Mouse (Mus musculus) lung, embryonic 14.5 days (tissue): Measurements from ENCODE around the gene Ap5m1. TPM values are rescaled to one million over a fixed set of nuclear protein-coding genes. Genes with fewer than 3 reads are reported as not detected.
"Not testable (repeated sequence)": the region's sequence is repeated elsewhere in the genome, so short reads cannot be mapped to it uniquely, and the experiment has no call there.

Source experiments
- ATAC-seq: fragments of 200-750 bp; cut with Nextera tagmentation; 2 replicates; pipeline ENCODE4 v1.8.0; 2017; ENCODE audit warnings: mild to moderate bottlenecking, moderate TSS enrichment, moderate library complexity; ENCODE audit not compliant: insufficient read depth
- DNase-seq: peaks from one replicate; pipeline ENCODE4 v3.0.0-alpha.2; 2015
- H3K27ac ChIP-seq: fragments of 300-500 bp; sonication (generic); 2 replicates; pipeline ENCODE4 v1.5.1; 2014; ENCODE audit warnings: low read depth, mild to moderate bottlenecking, moderate library complexity
- H3K27me3 ChIP-seq: fragments of 300-500 bp; sonication (generic); 2 replicates; pipeline ENCODE4 v1.6.1; 2014; ENCODE audit warnings: low read length, control low read depth; ENCODE audit not compliant: insufficient read depth
- H3K36me3 ChIP-seq: fragments of 300-500 bp; sonication (generic); 2 replicates; pipeline ENCODE4 v1.6.1; 2014; ENCODE audit warnings: control low read depth; ENCODE audit not compliant: insufficient read depth
- H3K4me1 ChIP-seq: fragments of 300-500 bp; sonication (generic); 2 replicates; pipeline ENCODE4 v1.6.1; 2014; ENCODE audit warnings: antibody characterized with exemption, control low read depth; ENCODE audit not compliant: insufficient read depth
- H3K4me2 ChIP-seq: fragments of 300-500 bp; sonication (generic); 2 replicates; pipeline ENCODE4 v1.6.1; 2014; ENCODE audit warnings: mild to moderate bottlenecking
- H3K4me3 ChIP-seq: fragments of 300-500 bp; sonication (generic); 2 replicates; pipeline ENCODE4 v1.5.1; 2014; ENCODE audit warnings: low read depth, low read length
- H3K9ac ChIP-seq: fragments of 300-500 bp; sonication (generic); 2 replicates; pipeline ENCODE4 v1.6.1; 2014
- H3K9me3 ChIP-seq: fragments of 300-500 bp; sonication (generic); 2 replicates; pipeline ENCODE4 v1.6.1; 2016; ENCODE audit warnings: low read depth, low read length, control low read depth
- CTCF ChIP-seq: IDR thresholded peaks from 2 replicates; pipeline ENCODE4 v1.5.1; 2016; ENCODE audit warnings: antibody characterized with exemption, low read depth
- WGBS: fragments of 180-500 bp; shearing (Covaris S2); extraction: QIAGEN DNeasy Blood & Tissue Kit; methylation state at CpG from one replicate; pipeline ENCODE4 v1.1.7; 2014; 5-methylcytosine and 5-hydroxymethylcytosine counted together
- polyA plus RNA-seq: library from polyadenylated mRNA; unstranded; fragments of >200 nt; fragmentation: Nextera tagmentation; extraction: Ambion mirVana; gene quantifications from 2 replicates; pipeline ENCODE4 v1.2.1, GENCODE M21; 2014

The Ap5m1 gene
- polyA plus RNA-seq, 1 experiment from 2014 or later: 21.7 TPM

- DNase-seq (no peak), ATAC-seq (no peak)
- Histone ChIP-seq H3K4me2 (no peak overlapping the region), H3K4me3 (no peak overlapping the region), H3K27ac (no peak overlapping the region), H3K36me3 (peaks cover 12% of the 10 kb centered on the region; the same call in 1 of the 2 replicates), H3K9me3 (no peaks in the 10 kb centered on the region), H3K4me1 (no peaks in the 10 kb centered on the region), H3K27me3 (no peaks in the 10 kb centered on the region), H3K9ac (no peak overlapping the region)
- WGBS: 74% methylated on average over 14 of the region's 14 CpGs
- TF ChIP-seq CTCF: no peak
These were observed 22.5 kb downstream of the Ap5m1 start for GRCm38 (mm10) chr14:49088155-49089048.

GRCm38 (mm10) chr14:49089461-49090058 is 23.7 kb downstream of the Ap5m1 start:
- no peak overlapping the region for H3K4me2 ChIP-seq
- H3K27me3 ChIP-seq: no peaks in the 10 kb centered on the region
- no peak for ATAC-seq
- WGBS: 22% methylated on average over 6 of the region's 6 CpGs
- no peak for DNase-seq
- H3K4me1 ChIP-seq: no peaks in the 10 kb centered on the region
- TF ChIP-seq CTCF: no peak
- peaks cover 8% of the 10 kb centered on the region; the same call in 1 of the 2 replicates for H3K36me3 ChIP-seq
- no peak overlapping the region for H3K9ac ChIP-seq
- no peak overlapping the region for H3K27ac ChIP-seq
- H3K9me3 ChIP-seq: no peaks in the 10 kb centered on the region
- no peak overlapping the region for H3K4me3 ChIP-seq

- DNase-seq (no peak), ATAC-seq (no peak)
- Histone ChIP-seq H3K27ac (no peak overlapping the region), H3K36me3 (peaks cover 8% of the 10 kb centered on the region; the same call in 1 of the 2 replicates), H3K4me3 (no peak overlapping the region), H3K9me3 (no peaks in the 10 kb centered on the region), H3K4me1 (no peaks in the 10 kb centered on the region), H3K4me2 (no peak overlapping the region), H3K9ac (no peak overlapping the region), H3K27me3 (no peaks in the 10 kb centered on the region)
- no peak for TF ChIP-seq CTCF
- 60% methylated on average over 5 of the region's 5 CpGs for WGBS
These were observed 24.2 kb downstream of the Ap5m1 start for GRCm38 (mm10) chr14:49090102-49090501.

GRCm38 (mm10) chr14:49091277-49091676 is 25.4 kb downstream of the Ap5m1 start:
- H3K4me2 ChIP-seq: no peak overlapping the region
- DNase-seq (no peak), ATAC-seq (no peak)
- H3K9me3 ChIP-seq: no peaks in the 10 kb centered on the region
- TF ChIP-seq CTCF: no peak
- no peaks in the 10 kb centered on the region for H3K4me1 ChIP-seq
- no peak overlapping the region for H3K27ac ChIP-seq
- peaks cover 8% of the 10 kb centered on the region; the same call in 1 of the 2 replicates for H3K36me3 ChIP-seq
- H3K4me3 ChIP-seq: no peak overlapping the region
- WGBS: 94% methylated on average over 4 of the region's 4 CpGs
- H3K9ac ChIP-seq: no peak overlapping the region
- H3K27me3 ChIP-seq: no peaks in the 10 kb centered on the region

- ATAC-seq, H3K27me3 ChIP-seq, H3K9ac ChIP-seq, H3K36me3 ChIP-seq, H3K4me2 ChIP-seq, H3K4me3 ChIP-seq, DNase-seq, H3K9me3 ChIP-seq, H3K4me1 ChIP-seq, H3K27ac ChIP-seq: not testable (repeated sequence)
- WGBS: 51% methylated on average over 1 of the region's 1 CpGs
These were observed 25.9 kb downstream of the Ap5m1 start for GRCm38 (mm10) chr14:49091755-49092154.

GRCm38 (mm10) chr14:49118381-49118780 is 52.5 kb downstream of the Ap5m1 start:
- peak; percentile 85 for DNase-seq
- no peaks in the 10 kb centered on the region for H3K36me3 ChIP-seq
- peak; percentile 72 for TF ChIP-seq CTCF
- no peak overlapping the region for H3K27ac ChIP-seq
- 10% methylated on average over 7 of the region's 7 CpGs for WGBS
- no peak overlapping the region for H3K4me2 ChIP-seq
- no peaks in the 10 kb centered on the region for H3K27me3 ChIP-seq
- no peak overlapping the region for H3K4me3 ChIP-seq
- no peak overlapping the region for H3K9ac ChIP-seq
- no peaks in the 10 kb centered on the region for H3K4me1 ChIP-seq
- no peaks in the 10 kb centered on the region for H3K9me3 ChIP-seq
- no peak; the same call in 1 of the 2 replicates for ATAC-seq

GRCm38 (mm10) chr14:49121723-49122122 is 55.8 kb downstream of the Ap5m1 start:
- peak; percentile 55 for DNase-seq
- ATAC-seq: no peak

More at GRCm38 (mm10) chr14:49121723-49122122, 55.8 kb downstream of the Ap5m1 start:
- Histone ChIP-seq H3K4me1 (no peaks in the 10 kb centered on the region), H3K27ac (no peak overlapping the region), H3K9me3 (no peaks in the 10 kb centered on the region), H3K27me3 (no peaks in the 10 kb centered on the region), H3K4me2 (no peak overlapping the region; the same call in 1 of the 2 replicates), H3K36me3 (no peaks in the 10 kb centered on the region), H3K9ac (no peak overlapping the region), H3K4me3 (no peak overlapping the region)
- WGBS: 35% methylated on average over 9 of the region's 9 CpGs
- TF ChIP-seq CTCF: no peak
